Mouse (Mus musculus) left cerebral cortex, postnatal 10 days (tissue): Measurements from ENCODE around the gene Mcat. TPM values are rescaled to one million over a fixed set of nuclear protein-coding genes. Genes with fewer than 3 reads are reported as not detected.
A peak's percentile ranks its signal among the peaks of the same experiment; 100 is the strongest.

Experiments used
- DNase-seq, 2 experiments: peaks; one replicate each; pipeline ENCODE4 v3.0.0; 2021 to 2022; ENCODE audit warnings: low spot score in 2 of 2, mixed read lengths in 1 of 2; ENCODE audit errors: extremely low spot score in 1 of 2
- intact Hi-C: fragments of 180-260 bp; cut with DNase I; formaldehyde crosslinking; loops from one replicate; pipeline ENCODE4 v1.15.1; 2025
- total RNA-seq, 2 experiments: library from RNA; stranded (reverse); gene quantifications; 2 replicates each; pipeline ENCODE4 v1.2.3; 2021

The Mcat gene
- total RNA-seq, 2 experiments from 2014 or later, result 33.8 to 38.3 TPM

- intact Hi-C loops, result no loop called here
- no peak for DNase-seq
These were observed 20.0 kb upstream of the Mcat start for GRCm38 (mm10) chr15:83583419-83584156.

GRCm38 (mm10) chr15:83582931-83583330, 19.3 kb upstream of the Mcat start:
- DNase-seq, result no peak
- intact Hi-C loops, result no loop called here

DNA sequence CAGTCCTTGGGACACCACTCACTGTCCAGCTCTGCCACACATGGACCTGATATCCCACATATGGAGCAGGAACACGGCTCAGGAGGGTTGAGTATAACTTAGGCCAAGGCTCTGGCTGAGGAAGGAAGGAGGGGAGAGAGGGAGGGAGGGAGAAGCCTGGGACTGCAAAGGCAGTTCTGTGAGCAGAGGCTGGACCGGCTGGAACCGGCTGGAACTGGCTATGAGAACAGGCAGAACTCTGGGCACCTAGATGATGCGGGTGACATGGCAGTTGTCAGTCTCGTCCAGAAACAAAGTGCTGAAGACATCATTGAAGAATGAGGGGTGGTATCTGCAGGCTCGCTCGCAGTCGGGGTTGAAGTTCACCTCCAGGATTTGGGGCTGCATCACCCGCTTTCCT, 13.1 kb upstream of the Mcat start:
- intact Hi-C loops, result no loop called here
- no peak for DNase-seq

DNA sequence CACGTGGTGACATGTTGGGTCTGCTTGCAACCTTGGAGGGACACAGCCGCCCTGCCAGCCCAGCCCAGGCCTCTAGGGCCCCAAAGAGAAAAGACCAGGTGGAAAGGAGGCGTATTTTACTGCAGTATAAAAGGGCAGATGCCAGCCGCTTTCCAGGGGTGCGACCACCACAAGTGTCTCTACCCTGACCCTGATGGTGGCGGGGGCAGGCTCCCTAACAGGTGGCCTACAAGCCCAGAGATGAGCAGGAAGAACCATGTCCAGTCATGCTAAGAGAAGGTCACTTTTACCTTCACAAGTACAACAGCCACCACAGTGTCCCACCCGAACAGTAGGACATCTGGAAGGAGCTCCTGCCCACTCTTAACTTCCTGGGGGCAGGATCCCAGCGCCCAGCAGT, 12.0 kb upstream of the Mcat start:
- no peak for DNase-seq
- intact Hi-C loops, result no loop called here

GRCm38 (mm10) chr15:83574731-83575351, 11.3 kb upstream of the Mcat start:
- no peak for DNase-seq
- intact Hi-C loops, result no loop called here

GRCm38 (mm10) chr15:83573606-83574005, 10.0 kb upstream of the Mcat start:
- no peak for DNase-seq
- intact Hi-C loops, result no loop called here

DNA sequence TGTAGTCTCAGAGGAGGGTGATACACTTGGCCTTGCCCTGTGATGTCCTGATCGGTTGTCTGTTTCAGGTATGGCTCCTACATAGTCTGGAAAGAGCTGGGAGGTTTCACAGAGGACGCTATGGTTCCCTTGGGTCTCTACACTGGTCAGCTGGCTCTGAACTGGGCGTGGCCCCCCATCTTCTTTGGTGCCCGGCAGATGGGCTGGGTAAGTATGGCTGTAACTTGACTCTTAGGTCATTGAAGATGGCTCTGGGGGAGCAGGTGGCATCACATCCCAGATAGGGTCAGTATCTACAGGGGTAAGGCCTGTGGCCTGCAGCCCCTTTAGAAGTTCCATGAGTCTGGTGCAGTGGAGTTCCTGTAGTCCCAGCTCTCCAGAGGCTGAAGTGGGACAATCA, 8.5 kb upstream of the Mcat start:
- DNase-seq, result no peak
- intact Hi-C loops, result no loop called here

DNA sequence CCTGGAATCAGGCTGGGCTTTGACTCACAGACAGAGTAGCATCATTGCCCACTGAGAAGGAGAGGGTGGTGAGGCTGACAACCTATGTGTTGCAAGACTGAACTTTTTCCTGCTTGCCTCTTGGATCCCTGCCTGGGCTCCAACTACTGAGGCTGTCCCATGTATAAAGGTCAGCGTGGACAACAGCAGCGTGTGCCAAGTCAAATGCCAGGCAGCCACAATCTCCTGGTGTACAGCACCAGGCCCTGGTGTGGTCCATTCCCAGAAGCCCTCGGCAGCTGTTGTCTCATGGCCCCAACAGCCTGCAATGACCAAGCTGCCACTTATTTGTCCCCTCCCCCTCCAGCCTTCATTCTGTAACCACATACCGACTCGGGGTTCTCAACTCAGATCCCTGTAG, 8.0 kb upstream of the Mcat start:
- DNase-seq, result no peak
- intact Hi-C loops, result no loop called here

DNA sequence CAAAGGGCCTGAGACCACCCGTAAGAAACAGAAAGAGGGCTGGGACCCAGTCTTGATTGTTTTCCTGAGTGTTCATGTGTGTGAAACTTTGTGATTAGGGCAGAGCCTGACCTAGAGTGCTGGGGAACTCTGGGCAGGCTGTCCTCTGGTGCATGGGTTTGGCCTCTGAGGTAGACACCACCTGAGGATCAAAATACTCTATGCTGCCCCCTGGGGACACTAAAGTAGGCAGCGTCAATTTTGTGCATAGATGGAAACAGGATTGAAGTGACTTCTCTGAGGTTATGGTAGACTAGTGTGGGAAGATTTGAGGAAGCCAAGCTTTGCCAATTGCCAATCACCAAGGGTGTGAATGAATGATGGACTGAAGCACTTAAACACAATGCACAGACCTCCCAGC, 7.1 kb upstream of the Mcat start:
- no peak for DNase-seq
- intact Hi-C loops, result no loop called here

DNA sequence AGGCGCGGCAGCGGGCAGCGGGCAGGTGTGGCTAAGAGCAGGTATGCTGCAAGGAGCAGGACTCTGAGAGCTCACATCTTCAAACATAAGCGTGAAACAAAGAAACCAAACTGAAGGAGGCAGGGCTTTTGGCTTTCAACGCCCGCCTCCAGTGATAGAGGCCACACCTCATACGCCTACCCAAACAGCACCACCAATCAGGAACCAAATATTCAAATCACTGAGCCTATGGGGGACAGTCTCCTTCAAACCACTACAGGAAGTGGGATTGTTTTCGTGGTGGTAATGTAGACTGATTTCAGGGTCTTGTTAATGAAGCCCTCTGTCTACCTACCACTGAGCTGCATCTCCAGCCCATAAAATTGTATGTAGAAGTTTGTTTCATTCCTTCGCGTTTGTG, 6.1 kb upstream of the Mcat start:
- no peak for DNase-seq
- intact Hi-C loops, result no loop called here

- intact Hi-C loops, result no loop called here
- no peak for DNase-seq
These were observed 5.0 kb upstream of the Mcat start for GRCm38 (mm10) chr15:83568544-83568943.

DNA sequence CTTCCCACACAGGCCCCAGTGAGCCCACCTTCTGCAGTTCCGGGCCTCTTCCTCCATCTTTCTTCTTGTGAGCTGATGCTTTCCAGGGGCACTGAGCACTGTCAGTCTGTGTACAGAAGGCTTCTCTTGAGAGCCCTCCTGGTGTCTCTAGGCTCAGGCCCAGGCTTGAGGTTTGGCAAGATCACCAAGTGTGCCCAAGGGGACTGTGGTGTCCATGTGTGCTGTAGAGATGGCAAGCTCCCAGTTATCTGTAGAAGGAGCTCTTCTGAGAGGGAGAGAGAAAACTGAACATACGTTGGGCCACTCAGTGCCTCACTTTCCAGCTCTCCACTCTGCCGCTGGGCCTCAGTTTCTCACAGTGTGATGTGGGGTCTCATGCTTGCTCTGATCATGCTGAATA, 4.1 kb upstream of the Mcat start:
- intact Hi-C loops, result no loop called here
- DNase-seq, result no peak

DNA sequence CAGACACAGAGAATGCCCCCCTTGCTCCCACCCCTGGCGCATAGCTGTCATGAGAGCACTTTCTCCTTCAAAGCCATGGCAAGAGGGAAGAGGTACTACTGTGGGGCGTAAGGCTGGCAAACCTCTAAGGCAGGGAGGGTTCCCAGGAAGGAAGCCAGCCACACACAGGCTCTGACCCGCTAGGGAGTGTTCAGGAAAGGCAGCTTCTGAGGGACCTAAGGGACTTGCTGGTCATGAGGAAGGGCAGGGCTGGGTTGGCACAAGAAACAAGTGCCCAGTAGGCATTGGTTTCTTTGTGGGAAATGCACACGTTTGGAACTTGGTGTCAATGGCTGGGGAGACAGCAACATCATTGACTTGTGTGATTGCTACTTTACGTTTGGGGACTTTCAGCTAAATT, 2.4 kb upstream of the Mcat start:
- intact Hi-C loops, result no loop called here

DNA sequence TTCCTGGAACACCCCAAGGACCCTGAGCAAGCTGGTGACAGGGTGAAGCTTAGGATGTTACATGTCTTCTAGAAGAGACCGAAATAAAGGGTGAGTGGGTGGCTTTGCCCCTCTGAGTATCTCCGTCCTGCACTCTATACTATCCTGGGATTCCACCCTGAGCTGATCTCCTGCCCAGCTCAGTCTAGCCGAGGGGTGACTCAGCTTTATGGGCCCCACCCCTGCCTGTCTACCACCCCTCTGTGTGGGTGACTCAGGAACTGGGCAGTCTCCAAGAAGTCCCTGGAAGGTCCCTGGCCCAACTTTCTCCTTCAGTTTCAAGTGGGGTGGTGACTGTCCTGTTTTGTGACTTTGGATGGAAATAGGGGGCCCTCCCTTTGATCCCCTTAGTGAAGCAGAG, 1.8 kb upstream of the Mcat start:
- DNase-seq, result no peak
- intact Hi-C loops, result no loop called here

More for the DNA sequence above, 2.4 kb upstream of the Mcat start:
- no peak for DNase-seq

- intact Hi-C loops, result no loop called here
- no peak for DNase-seq
These were observed 467 bp upstream of the Mcat start for GRCm38 (mm10) chr15:83563857-83564651.

GRCm38 (mm10) chr15:83562626-83563270, 839 bp downstream of the Mcat start:
- DNase-seq, result peak in 1 of 2 experiments; percentile 82
- intact Hi-C loops, result no loop called here

DNA sequence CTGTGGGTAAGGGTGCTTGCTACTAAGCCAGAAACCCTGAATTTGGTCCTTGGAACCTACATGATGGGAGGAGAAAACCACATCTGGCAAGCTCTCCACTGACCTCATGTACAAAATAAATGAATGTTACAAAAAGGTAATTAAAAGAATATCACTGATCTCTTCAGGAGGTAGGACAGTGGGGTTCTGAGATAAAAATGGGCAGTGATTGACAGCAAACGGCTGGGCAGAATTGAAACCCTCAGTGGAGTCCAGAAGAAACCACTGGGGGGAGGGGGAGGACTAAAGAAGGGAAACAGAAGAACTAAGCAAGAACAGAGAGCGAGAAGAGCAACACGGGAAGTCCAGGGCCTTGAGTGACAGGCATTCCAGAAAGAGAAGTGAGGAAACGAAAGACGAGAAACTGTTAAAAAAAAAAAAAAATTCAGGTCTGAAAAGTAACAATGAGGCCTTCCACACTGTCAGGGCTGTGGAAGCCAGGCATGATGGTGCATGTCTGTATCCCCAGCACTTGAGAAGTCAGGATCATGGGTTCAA, 2.6 kb downstream of the Mcat start:
- intact Hi-C loops, result no loop called here
- DNase-seq, result no peak

- peak; percentile 84 to 91 for DNase-seq
- intact Hi-C loops, result no loop called here
These were observed 8.2 kb downstream of the Mcat start for GRCm38 (mm10) chr15:83555161-83555974.
